Comparison of ENCODE assay signal across 7 mouse cellular contexts in the genomic region with DNA sequence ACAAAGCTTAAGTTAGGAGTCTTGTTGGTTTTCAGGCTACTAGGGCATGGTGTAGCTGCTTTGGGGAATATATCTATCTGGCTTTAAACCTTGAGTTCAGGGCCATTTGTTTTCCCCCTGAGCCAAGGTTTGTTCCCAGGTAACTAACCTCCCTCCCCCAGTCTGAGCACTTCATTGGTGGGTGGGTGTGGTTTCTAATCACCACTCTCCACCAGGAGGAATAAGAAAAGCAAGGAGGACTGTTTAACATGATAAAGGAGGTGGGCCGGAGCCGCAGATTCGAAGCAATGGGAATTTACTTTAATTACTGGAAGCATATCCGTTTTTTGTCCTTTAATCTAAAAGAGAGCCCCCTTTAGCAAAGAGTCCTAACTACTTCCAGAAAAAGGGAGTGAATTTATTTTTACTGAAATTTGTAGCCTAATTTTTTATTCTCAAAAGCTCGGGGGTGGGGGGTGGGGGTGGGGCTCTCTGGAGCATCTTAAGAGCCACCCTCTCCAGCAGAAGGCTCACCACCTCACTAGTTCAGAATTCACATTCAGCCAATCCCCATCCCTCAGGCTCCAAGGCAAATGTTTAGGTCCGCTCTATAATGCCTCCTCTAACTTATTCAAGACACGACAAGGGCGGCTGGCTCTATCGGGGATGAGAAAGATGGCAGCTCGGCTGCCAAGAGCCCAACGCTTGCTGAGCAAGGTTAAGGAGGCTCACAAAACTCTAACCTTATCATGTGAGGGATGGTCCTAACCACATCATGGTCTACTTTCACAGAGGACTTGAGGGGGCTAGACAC. TPM values are rescaled to one million over a fixed set of nuclear protein-coding genes. Genes with fewer than 3 reads are reported as not detected.
DNase-seq lines count a peak whose midpoint lies in the region; ATAC-seq and TF ChIP-seq lines count a peak whose summit lies in the region.

No protein-coding gene starts in this region.

- no peak overlapping the region for H3K4me2 ChIP-seq in midbrain, postnatal 0 days (ENCODE audit: low read depth, low read length, poor library complexity, severe bottlenecking)
- H3K4me2 ChIP-seq in embryonic facial prominence, embryonic 14.5 days (ENCODE audit: low read depth, low read length) = peak overlapping the region; percentile 97
- peak overlapping the region; percentile 95 for H3K4me2 ChIP-seq in liver, embryonic 14.5 days (ENCODE audit: low read depth)

- peaks cover 69% of the 10 kb centered on the region for H3K4me1 ChIP-seq in midbrain, embryonic 10.5 days
- peaks cover 4% of the 10 kb centered on the region; the same call in 1 of the 2 replicates for H3K4me1 ChIP-seq in midbrain, postnatal 0 days (ENCODE audit: insufficient read depth, low read length)
- H3K4me1 ChIP-seq in embryonic facial prominence, embryonic 14.5 days (ENCODE audit: control insufficient read depth, insufficient read depth, low read length) = peaks cover 20% of the 10 kb centered on the region; the same call in 1 of the 2 replicates
- peaks cover 40 to 43% of the 10 kb centered on the region in 2 experiments for H3K4me1 ChIP-seq in liver, embryonic 14.5 days (replicated peaks; ENCODE audit: control insufficient read depth in 2 of 2, insufficient read depth in 2 of 2, low read length in 1 of 2)

- H3K4me3 ChIP-seq in midbrain, embryonic 10.5 days = peak overlapping the region; percentile 29
- H3K4me3 ChIP-seq in midbrain, postnatal 0 days (ENCODE audit: low read depth, low read length) = no peak overlapping the region
- peak overlapping the region; percentile 7 for H3K4me3 ChIP-seq in embryonic facial prominence, embryonic 14.5 days (ENCODE audit: low read depth, low read length)
- peak overlapping the region; percentile 56 to 95 for H3K4me3 ChIP-seq in liver, embryonic 14.5 days (ENCODE audit: insufficient read depth in 1 of 2, low read depth in 2 of 2, low read length in 2 of 2)

- WGBS in midbrain, embryonic 10.5 days = 11% methylated on average over 11 of the region's 11 CpGs
- WGBS in midbrain, postnatal 0 days = 31% methylated on average over 11 of the region's 11 CpGs
- WGBS in embryonic facial prominence, embryonic 14.5 days = 37% methylated on average over 11 of the region's 11 CpGs
- WGBS in liver, embryonic 14.5 days (ENCODE audit: insufficient replicate concordance) = 26% methylated on average over 11 of the region's 11 CpGs

- no peak for TF ChIP-seq CTCF in midbrain, postnatal 0 days (IDR thresholded peaks at IDR 0.05)
- no peak for TF ChIP-seq CTCF in liver, embryonic 14.5 days (IDR thresholded peaks at IDR 0.05; ENCODE audit: low read depth)

- peak; percentile 92 for TF ChIP-seq EP300 in liver, embryonic 14.5 days (IDR thresholded peaks at IDR 0.05; ENCODE audit: low read depth)

- peak; percentile 22 for DNase-seq in midbrain, embryonic 10.5 days (ENCODE audit: low spot score)
- DNase-seq in midbrain, postnatal 0 days (ENCODE audit: low spot score) = no peak
- DNase-seq in embryonic facial prominence, embryonic 14.5 days (ENCODE audit: low spot score) = no peak
- peak; percentile 82 to 88 (median 82) for DNase-seq in liver, embryonic 14.5 days (ENCODE audit: low read depth in 3 of 3, low spot score in 3 of 3)
- DNase-seq in left cerebral cortex, adult 9 months (ENCODE audit: low spot score in 2 of 2) = no peak
- DNase-seq in right cerebral cortex, postnatal 10 days (ENCODE audit: low spot score in 2 of 2) = no peak

- H3K27me3 ChIP-seq in midbrain, embryonic 10.5 days (ENCODE audit: low read depth, poor library complexity, severe bottlenecking) = peaks cover 70% of the 10 kb centered on the region
- H3K27me3 ChIP-seq in midbrain, postnatal 0 days (ENCODE audit: insufficient read depth, low read length) = peaks cover 48% of the 10 kb centered on the region
- H3K27me3 ChIP-seq in embryonic facial prominence, embryonic 14.5 days (replicated peaks; ENCODE audit: control insufficient read depth, insufficient read depth, low read length) = peaks cover 50% of the 10 kb centered on the region
- H3K27me3 ChIP-seq in liver, embryonic 14.5 days (ENCODE audit: control insufficient read depth, insufficient read depth, low read length) = peaks cover 2% of the 10 kb centered on the region; the same call in 1 of the 2 replicates

- H3K9me3 ChIP-seq in midbrain, embryonic 10.5 days (replicated peaks) = no peaks in the 10 kb centered on the region
- no peaks in the 10 kb centered on the region for H3K9me3 ChIP-seq in midbrain, postnatal 0 days (ENCODE audit: low read length)
- no peaks in the 10 kb centered on the region for H3K9me3 ChIP-seq in embryonic facial prominence, embryonic 14.5 days (ENCODE audit: control insufficient read depth, low read length)
- no peaks in the 10 kb centered on the region for H3K9me3 ChIP-seq in liver, embryonic 14.5 days (ENCODE audit: control insufficient read depth, low read length)

- H3K36me3 ChIP-seq in midbrain, embryonic 10.5 days = no peaks in the 10 kb centered on the region
- no peaks in the 10 kb centered on the region for H3K36me3 ChIP-seq in midbrain, postnatal 0 days (ENCODE audit: insufficient read depth, low read length)
- 0 out of 2 replicates have a peak, but pooled peaks cover 5% of the 10 kb centered on the region for H3K36me3 ChIP-seq in embryonic facial prominence, embryonic 14.5 days (ENCODE audit: control insufficient read depth, insufficient read depth, low read length)
- H3K36me3 ChIP-seq in liver, embryonic 14.5 days (replicated peaks; ENCODE audit: control insufficient read depth, insufficient read depth, low read depth) = peaks cover 33% of the 10 kb centered on the region

- H3K9ac ChIP-seq in midbrain, postnatal 0 days (replicated peaks; ENCODE audit: low read length, poor library complexity, severe bottlenecking) = no peak overlapping the region
- no peak overlapping the region for H3K9ac ChIP-seq in embryonic facial prominence, embryonic 14.5 days (ENCODE audit: low read depth, low read length)
- peak overlapping the region; percentile 81 for H3K9ac ChIP-seq in liver, embryonic 14.5 days (replicated peaks)

- ATAC-seq in midbrain, postnatal 0 days (ENCODE audit: low FRiP score) = no peak
- no peak for ATAC-seq in embryonic facial prominence, embryonic 14.5 days (ENCODE audit: low read depth)
- peak; percentile 44 for ATAC-seq in liver, embryonic 14.5 days (ENCODE audit: insufficient read depth)
- no peak for ATAC-seq in monocyte, adult 5-6 weeks (replicated peaks; ENCODE audit: insufficient number of reproducible peaks, low FRiP score, low TSS enrichment, poor library complexity, severe bottlenecking)

- 0 out of 2 replicates have a peak overlapping the region, but pooled peaks have one; percentile 13 for H3K27ac ChIP-seq in midbrain, embryonic 10.5 days (replicated peaks)
- no peak overlapping the region for H3K27ac ChIP-seq in midbrain, postnatal 0 days (ENCODE audit: low read depth, low read length)
- H3K27ac ChIP-seq in embryonic facial prominence, embryonic 14.5 days (replicated peaks; ENCODE audit: low read depth, low read length) = no peak overlapping the region
- peak overlapping the region; percentile 85 for H3K27ac ChIP-seq in liver, embryonic 14.5 days

RNA-seq across cellular contexts. Expression of a gene that starts 3.9 kb away (rescaled TPM):
- 0.36 and 0.79 TPM in 2 replicates for polyA plus RNA-seq in midbrain, embryonic 10.5 days (2016; fragmentation: Nextera tagmentation; extraction: Ambion mirVana)
- total RNA-seq in midbrain, postnatal 0 days (2014; rRNA removed) = 1.8 and 2.5 TPM in 2 replicates
- polyA plus RNA-seq in midbrain, postnatal 0 days (2015; fragmentation: Nextera tagmentation; extraction: Ambion mirVana) = 0.40 and 0.86 TPM in 2 replicates
- polyA plus RNA-seq in embryonic facial prominence, embryonic 14.5 days (2014; fragmentation: Nextera tagmentation; extraction: Ambion mirVana) = 2.6 and 2.8 TPM in 2 replicates
- polyA plus RNA-seq in liver, embryonic 14.5 days (2012; rRNA removed) = 3.4 and 4.3 TPM in 2 replicates
- polyA plus RNA-seq in liver, embryonic 14.5 days (2014; fragmentation: Nextera tagmentation; extraction: Ambion mirVana) = 2.6 and 3.2 TPM in 2 replicates
- 4.8 to 20.0 TPM (median 6.9 TPM) in 3 replicates for total RNA-seq in monocyte, adult 5-6 weeks (2017)

RNA-seq across cellular contexts. Expression of a gene that starts 43.4 kb away (rescaled TPM):
- 6.4 and 6.5 TPM in 2 replicates for polyA plus RNA-seq in midbrain, embryonic 10.5 days (2016; fragmentation: Nextera tagmentation; extraction: Ambion mirVana)
- total RNA-seq in midbrain, postnatal 0 days (2014; rRNA removed) = 14.6 and 36.6 TPM in 2 replicates
- polyA plus RNA-seq in midbrain, postnatal 0 days (2015; fragmentation: Nextera tagmentation; extraction: Ambion mirVana) = 2.9 and 4.1 TPM in 2 replicates
- polyA plus RNA-seq in embryonic facial prominence, embryonic 14.5 days (2014; fragmentation: Nextera tagmentation; extraction: Ambion mirVana) = 8.3 and 8.4 TPM in 2 replicates
- 3.7 and 4.2 TPM in 2 replicates for polyA plus RNA-seq in liver, embryonic 14.5 days (2012; rRNA removed)
- polyA plus RNA-seq in liver, embryonic 14.5 days (2014; fragmentation: Nextera tagmentation; extraction: Ambion mirVana) = 0.90 and 1.4 TPM in 2 replicates
- total RNA-seq in monocyte, adult 5-6 weeks (2017) = 4.4 to 7.2 TPM (median 4.7 TPM) in 3 replicates

Comparison
In these comparisons a context has a peak if more than half of its experiments do, and no peak if none do; other contexts are left out.
1. DNase-seq: peak in midbrain, embryonic 10.5 days (single experiment) and liver, embryonic 14.5 days (3 of 3); none in midbrain, postnatal 0 days (single experiment), embryonic facial prominence, embryonic 14.5 days (single experiment), left cerebral cortex, adult 9 months (0 of 2) and right cerebral cortex, postnatal 10 days (0 of 2).
2. H3K27ac ChIP-seq: peak in midbrain, embryonic 10.5 days (single experiment) and liver, embryonic 14.5 days (single experiment); none in midbrain, postnatal 0 days (single experiment) and embryonic facial prominence, embryonic 14.5 days (single experiment).